Mouse (Mus musculus): ENCODE measurements around the gene Snorc.
"Not testable (repeated sequence)": the region's sequence is repeated elsewhere in the genome, so short reads cannot be mapped to it uniquely, and the experiment has no call there.

The Snorc gene

DNA sequence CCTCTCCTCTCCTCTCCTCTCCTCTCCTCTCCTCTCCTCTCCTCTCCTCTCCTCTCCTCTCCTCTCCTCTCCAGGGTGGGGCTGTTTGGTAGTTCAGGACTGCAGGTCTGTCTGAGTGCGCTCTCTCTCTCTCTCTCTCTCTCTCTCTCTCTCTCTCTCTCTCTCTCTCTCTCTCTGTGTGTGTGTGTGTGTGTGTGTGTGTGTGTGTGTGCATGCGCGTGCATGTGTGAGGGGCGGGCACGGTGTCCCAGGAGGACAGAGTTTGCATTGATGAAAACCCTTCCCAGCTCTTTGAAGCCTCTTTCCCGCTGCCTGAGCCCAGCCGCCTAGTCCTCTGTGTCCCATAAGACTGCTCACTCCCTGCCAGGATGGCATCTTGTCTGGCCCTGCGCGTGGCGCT lies at the start of gene Snorc:
TSS of gene Snorc (plus strand) at position 301 of the 400 bp plus-strand sequence.
- not testable (repeated sequence) for DNase-seq (ENCODE audit: low spot score)

DNA sequence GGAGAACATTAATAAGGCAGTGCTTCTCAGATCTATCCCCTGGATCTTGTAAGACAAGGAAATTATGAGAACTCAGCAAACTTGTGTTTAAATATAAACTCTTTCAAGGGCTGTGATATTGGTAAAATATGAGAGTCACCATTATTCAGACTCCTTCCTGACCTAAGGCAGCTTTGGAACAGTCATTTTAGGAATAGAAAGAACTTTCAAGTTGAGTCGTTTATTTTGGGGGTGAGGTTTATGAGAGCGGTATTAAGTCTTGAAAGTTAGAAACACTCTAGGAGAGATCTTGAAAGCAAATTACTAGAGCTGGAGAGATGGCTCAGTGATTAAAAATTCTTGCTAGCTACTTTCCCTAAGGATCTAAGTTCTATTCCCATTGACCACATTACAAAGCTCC lies 34.9 kb upstream of the Snorc start:
- no peak for DNase-seq (ENCODE audit: low spot score)

DNA sequence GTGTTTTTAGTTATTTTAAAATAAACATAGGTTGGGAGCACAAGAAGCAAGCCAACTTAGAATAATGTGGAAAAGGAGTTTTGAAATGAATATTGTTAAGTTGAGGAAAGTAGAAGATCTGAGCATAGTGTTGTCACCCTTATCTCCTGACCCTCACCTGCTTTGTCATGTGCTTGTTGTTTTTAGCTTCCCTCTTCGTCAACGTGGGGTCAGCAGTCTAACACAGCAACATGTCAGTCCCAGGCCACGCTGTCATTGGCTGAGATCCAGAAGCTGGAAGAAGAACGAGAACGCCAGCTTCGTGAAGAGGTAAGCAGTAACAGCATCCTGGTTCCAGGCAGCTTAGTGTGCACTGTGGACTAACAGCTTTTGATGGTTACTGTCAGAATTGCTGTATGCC lies 33.5 kb upstream of the Snorc start:
- DNase-seq (ENCODE audit: low spot score) = no peak

DNA sequence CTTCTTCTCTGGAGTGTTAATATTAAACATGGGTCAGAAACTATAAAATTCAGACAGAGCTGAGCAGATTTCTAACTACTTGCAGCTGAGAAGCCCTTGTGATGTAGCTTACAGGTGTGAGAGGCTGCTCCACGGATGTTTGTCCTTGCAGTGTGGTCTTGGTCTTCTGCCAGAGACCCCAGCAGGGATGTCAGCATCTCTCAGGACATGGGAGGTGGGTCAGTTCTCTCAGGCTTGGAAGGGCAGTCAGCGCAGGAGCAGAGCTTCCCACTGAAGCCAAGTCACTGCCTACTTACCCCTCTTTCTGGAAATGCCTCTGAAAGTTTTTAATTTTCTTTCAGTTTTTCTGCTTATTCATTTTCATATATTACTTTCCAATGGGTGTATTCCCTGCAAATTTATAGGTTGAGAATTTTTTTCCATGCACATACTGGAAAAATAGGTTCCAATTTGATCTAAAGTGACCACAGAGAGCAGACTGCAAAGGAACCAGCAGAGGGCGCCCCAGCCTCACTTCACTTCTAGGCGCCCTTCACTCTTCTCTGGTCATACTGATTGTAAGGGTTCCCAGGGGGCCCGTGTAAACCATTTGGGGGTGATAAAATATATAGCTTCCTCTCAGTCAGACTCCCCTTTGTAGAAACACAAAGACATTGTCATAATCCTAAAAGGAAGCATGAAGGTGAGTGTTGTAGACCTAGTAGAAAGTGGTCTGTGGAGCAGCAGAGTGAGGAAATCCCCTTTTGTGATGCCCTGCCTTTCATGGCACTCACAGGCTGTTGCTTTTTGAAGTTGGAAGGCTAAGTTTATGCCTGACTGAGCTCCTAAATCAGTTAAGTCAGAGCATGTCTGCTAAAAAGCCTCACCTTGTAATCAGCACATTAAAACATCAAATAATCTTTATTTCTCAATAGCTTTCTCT lies 22.6 kb upstream of the Snorc start:
- no peak for DNase-seq (ENCODE audit: low spot score)

DNA sequence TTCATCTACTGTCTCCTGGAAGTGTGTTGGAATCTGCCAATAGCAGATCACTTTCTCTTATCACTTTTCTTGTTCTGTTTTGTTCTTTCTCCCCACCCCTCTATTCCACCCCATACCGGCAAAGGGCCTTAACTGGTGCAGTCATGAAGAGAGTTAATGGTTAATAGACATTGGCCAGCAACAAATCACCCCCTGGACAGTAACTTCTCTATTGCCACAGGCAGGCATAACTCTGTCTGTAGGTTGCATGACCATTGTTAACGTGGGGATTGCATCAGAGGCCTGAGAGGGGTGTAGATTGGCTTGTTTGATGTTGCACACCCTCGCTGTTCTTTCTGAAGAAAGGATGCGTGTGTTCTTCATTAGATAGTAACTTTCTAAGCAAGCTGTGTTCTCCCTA lies 20.6 kb upstream of the Snorc start:
- no peak for DNase-seq (ENCODE audit: low spot score)

DNA sequence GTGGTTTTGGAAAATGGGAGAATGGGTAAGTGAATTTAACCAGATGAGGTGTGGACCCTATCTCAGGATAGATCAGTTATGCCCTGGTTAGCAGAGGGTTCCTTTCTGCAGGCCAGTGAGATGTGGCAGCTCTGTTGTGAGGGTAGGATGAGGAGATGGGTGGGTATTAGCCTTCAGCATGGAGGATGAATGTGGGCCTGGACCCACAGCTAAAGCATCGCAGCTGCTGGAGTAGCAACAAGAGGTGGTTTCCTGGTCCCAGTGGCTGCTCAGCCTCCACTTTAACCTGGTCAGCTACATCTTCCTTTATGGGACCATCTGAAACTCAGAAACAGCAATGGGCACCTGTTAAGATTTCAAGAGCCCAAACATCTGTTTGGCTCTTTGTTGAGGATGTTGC lies 13.6 kb upstream of the Snorc start:
- DNase-seq (ENCODE audit: low spot score) = no peak

DNA sequence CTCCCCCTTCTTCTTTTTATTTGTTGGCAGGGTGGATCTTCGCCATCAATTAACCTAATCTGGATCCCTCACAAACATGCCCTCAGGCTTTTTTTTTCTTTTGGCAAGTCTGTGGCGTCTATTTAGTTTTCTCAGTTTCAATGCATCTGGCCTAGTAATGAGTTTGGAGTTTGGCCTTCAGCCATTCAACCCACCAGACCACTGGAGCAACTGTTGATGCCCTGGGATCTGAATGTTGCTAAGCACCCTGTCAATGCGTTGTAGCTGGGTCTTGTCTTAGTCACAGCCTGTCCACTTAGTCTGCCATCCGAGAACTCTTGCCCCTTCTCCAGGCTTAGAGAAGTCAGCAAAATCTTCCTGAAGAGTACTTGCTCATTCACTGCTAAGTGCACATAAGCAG lies 12.0 kb upstream of the Snorc start:
- no peak for DNase-seq (ENCODE audit: low spot score)

DNA sequence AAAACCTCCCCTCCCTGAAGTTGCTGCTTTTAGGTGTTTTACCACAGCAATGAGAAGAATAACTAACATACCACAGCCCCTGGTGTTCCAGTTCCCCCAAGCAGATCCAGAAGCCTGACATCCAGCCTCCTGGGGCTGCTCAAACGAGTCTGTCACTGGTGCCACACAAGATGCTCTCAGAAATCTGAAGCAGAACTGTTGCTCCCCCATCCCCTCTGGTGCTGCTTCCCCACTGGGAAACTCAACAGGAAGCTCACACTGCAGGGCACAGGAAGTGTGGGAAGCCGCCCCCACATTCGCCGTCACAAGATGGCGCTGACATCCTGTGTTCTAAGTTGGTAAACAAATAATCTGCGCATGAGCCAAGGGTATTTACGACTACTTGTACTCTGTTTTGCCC lies 10.2 kb upstream of the Snorc start:
- not testable (repeated sequence) for DNase-seq (ENCODE audit: low spot score)

DNA sequence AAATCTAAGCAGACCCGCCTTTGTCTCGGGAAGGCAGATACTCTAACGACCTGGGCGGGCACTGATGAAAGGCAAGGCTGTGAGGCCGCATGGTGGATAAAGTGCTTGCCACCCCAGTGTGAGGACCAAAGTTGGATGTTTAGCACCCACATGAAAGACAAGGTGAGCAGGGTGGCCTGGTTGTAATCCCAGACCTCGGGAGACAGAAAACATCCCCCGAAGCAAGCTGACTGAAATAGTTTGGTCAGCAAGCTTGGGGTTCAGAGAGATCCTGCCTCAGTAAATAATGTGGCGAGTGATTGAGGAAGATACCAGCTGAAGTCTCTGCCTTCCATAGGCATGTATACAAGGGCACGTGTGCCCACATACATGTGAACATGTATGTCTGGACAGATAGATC lies 2.6 kb upstream of the Snorc start:
- no peak for DNase-seq (ENCODE audit: low spot score)

DNA sequence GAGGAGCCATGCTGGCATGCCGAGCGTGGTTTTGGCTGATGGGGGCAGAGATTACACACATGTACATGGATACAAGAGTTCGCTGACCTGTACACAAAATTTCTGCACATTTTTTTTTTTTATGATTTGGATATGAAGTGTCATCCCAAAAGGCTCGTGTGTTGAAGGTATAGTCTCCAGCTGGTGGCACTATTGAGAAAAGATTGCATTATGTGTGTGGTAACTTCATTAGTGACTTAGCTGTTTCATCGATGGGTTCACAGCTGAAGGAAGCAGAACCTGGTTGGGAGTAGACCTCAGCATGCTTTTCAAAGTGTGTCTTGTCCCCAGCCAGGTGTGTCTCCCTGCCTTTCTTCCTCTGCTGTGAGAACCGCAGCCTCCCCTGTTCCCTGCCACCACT lies 1.8 kb upstream of the Snorc start:
- DNase-seq (ENCODE audit: low spot score) = no peak

DNA sequence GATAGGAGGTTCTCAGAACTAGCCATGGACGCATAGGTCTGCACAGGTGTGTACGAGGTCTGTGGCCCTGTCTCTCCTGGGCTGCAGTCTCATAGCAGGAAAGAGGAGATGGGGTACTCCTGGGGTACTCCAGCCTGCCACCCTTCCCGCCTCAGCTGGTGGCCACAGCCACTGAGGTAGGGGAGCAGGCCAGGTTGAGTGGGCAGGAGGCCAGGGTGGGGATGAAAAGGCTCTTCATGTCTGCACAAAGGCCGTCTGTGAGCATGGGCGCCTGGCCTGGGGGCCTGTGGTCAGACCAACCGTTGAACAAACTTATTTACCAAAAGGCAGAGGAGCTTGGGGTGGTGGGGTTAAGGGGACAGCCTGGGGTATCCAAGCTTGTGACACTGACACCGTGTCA lies 1.8 kb downstream of the Snorc start:
- DNase-seq (ENCODE audit: low spot score) = no peak

DNA sequence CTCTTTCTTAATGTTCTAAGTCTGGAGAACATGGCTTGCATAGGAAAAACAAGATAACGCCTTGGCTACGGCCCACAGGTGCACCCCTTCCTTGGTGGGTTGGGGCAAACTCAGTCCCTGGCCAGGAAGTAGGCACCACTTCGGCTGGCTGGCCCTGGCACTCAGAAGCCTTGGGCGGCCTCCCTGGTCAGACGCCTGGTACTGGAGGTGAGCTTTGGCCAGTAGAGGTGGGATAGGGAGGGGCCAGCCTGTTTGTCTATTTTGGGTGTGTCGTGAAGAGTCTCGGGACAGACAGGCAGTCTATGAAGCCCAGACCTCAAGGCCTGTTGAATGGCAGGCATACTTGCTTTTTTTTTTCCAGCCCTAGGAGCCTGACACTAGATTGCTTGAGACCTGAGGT lies 2.5 kb downstream of the Snorc start:
- no peak for DNase-seq (ENCODE audit: low spot score)

DNA sequence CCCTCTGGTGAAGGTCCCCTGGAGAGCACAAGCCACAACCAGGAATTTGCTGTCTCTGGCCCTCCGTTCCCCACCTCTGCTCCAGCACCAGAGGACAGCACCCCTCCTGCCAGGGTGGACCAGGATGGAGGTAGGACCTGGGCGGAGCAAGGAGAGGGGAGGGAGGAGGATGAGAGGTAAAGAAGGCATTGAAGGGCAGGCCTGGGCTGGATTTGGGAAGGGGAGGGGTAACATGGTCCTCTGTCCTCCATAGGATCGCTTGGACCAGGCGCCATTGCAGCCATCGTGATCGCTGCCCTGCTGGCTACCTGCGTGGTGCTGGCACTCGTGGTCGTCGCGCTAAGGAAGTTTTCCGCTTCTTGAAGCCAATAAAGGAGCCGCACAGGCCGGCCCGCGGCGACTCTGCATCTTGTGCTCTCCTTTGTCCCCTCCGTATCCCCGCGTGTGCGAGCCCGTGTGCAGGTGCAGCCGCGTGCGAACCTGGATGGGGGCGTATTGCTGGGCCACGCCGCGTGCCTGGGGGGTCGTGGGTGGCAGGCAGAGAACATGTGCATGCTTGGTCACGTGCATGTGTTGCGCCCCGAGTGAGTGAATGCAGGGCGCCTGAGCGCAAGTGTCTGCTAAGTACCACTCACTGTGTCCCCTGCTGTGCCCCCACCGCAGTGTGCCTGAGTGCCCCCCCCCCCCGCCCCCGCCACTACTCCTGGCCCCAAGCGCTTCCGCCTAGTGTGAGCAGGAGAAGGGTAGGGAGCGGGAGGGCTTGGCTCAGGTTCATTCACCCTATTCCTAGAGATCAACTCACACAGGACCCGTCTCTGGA lies 5.2 kb downstream of the Snorc start:
- no peak for DNase-seq (ENCODE audit: low spot score)

DNA sequence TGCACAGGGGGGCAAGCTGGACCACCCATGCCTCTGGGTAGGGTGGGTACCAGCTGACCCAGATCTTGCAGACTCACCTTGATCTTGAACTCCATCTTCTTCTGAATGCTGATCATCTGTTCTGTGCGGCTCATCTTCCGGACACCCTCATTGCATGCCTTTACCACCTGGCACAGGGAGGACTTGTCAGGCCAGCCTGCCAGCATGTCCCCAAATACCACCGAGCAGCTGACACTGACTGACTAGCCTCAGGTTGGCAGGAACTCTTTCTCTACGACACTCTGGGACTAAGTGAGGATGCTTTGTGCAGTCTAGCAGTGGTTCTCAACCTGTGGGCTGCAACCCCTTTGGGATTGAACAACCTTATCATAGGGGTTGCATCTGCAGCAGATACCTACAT lies 12.5 kb downstream of the Snorc start:
- DNase-seq (ENCODE audit: low spot score) = no peak

DNA sequence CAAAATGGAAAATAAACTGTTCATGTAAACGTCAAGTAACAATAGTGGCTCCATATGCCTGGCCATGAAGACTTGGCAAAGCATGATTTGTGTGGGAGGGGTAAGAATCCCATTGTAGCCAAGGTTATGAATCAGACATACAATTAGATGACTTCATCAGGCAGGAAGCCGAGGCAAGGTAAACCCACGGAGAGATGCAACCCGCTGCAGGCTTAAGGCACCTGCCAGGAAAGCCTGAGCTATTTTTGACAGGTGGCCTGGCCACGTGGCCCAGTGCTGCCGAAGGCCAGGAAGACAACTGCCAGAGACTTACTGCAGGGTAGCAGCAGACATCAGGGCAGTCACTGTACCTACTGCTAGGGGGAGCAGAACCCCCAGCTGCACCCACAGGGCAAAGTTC lies 16.3 kb downstream of the Snorc start:
- no peak for DNase-seq (ENCODE audit: low spot score)

DNA sequence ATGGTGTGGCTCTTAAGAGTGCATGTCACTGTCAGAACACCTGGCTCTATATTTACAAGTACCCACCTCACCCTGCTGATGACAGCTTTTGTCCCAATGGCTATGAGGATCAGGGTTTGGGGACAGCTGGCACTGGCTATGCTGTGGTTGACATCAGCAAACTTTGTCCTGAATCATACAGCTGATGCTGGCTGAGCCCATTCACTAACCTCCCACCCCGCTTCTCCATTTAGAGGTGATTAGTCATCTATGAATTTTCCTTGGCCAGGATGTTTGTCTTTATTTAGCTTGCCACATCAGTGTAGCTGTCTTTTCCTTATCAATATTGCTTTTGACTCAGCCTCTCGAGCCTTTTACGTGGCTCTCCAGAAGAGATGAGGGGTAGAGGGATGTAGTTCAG lies 22.2 kb downstream of the Snorc start:
- DNase-seq (ENCODE audit: low spot score) = no peak

DNA sequence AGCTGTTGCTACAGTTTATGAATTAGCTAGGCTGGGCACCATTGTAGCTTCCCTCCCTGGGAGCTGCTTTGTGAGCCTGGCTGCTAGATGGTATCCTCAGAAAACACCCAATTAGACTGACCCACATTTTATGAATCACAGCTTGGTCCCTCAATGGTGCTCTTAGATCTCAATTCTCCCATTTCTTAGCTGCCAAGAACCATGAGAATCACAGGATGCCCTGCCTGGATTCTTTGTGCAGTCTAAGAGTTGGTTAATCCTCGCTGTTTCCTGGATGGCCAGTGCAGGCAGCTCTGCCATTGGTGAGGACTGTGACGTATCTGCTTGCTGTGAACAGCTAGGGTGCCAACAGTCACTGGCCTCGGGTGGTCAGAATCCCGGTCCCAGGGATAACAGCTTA lies 23.5 kb downstream of the Snorc start:
- no peak for DNase-seq (ENCODE audit: low spot score)

DNA sequence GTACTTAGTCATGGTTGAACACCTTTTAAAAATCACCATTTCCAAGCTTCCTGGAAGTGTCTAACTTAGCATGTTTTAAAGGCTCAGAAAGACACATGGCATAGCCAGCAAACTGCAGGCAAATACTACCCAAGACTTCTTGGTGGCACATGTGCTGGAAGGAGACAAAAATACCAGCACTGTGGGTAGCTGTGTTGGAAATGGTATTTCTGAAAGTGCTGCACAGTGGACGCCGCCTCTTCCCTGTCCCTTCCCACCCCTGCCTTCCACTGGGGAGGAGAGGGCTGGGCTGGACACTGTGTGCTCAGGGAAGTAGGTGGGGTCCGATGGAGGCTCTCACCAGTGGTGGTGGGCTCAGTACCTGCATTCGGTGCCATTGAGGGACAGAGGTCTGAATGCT lies 35.5 kb downstream of the Snorc start:
- no peak for DNase-seq (ENCODE audit: low spot score)

DNA sequence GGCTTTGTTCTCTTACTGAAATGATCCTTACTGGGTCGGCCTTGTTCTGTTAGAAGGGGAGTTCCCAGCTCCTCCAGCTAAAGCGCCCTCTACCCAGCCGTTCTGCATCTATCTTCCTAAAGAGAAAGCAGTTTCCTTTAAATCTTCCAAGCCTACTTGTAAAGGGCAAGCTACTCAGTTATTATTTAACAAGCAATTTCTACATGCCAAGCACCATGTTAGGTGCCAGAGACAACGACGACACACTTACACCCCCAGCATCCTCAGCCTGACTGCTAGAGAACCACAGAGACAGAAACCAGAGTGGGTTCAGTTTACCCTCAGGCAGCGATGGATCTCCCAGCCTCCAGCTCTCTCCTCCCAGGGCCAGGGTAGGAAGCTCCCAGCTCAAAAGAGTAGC lies 37.8 kb downstream of the Snorc start:
- no peak for DNase-seq (ENCODE audit: low spot score)

DNA sequence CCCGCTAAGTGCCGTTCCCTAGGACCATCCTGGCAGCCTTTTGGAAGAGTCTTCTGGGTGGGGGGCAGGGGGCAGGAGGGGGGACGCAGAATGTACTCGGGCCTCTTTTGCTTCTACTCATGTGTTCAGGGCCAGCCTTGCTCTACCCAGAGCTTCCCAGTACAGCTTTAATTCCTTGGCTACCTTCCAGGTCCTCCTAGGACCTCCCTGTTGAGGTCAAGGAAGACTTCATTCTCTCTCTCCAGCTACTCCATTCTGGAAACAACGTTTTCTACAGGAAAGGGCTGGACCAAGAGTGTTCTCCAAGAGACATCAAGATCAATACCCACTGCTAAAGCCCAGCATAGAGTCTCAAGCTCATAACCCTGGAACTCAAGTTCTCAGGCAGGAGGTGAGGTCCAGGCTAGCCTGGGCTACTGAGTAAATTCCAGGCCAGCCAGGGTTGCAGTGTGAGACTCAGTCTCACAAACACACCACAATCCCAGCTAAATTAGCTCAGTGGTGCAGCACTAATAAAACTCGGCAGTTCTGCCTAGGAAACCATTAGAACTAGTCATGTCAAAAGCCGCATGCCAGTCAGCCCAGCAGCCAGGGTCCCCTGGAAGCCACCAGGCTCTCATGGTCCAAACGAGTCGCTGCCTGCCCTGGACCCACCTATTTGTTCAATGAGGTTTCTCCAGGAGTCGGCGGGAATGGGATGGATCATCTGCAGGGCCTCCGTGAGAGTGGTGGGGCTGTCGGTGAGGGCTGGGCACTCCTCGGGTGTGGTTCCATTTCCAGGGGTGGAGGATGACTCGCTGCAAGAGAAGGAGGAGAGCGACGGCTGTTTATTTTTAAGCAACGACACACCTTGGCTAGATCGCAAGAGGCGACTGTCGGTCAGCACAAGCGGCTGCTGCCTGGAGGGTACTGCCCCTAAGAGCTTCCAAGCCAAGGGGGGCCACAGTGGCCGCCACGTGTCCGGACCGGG lies 38.8 kb downstream of the Snorc start:
- no peak for DNase-seq (ENCODE audit: low spot score)

DNA sequence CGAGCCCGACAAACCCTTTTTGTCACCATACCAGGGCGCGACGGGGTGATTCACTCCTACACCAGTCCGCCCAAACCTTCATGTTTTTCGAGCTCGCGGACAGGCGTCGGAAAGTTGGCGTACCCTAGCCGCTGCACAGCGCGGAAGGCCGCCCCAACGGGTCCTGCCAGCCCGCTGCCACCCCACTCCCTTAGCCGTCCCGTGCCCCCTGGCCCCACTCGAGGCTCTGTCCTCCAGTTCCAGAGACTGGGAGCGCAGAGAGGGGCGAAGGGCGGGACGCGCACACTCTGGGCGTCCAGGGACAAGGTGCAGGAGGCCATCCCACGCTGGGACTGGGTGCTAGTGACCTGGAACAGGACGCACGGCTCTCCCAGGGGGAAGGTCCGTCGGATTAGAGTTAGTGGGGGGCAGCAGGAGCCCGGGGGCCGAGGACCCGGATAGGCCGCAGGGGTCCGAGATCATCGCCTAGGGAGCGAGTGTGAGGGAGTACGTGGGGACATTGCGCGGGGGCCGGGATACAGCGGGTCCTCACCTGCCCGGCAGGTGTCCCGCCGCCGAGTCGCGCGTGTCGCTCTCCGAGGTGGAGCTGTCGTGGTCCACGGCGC lies 39.6 kb downstream of the Snorc start, which contains the start of gene Neu2:
TSS of gene Neu2 (plus strand) at position 329 of the 605 bp plus-strand sequence.
- DNase-seq (ENCODE audit: low spot score) = no peak

Data from testis, postnatal 14 days (tissue).